Mouse (Mus musculus) right cerebral cortex, adult 2 months (tissue): ENCODE results near the gene D17H6S53E.

Experiments used
- DNase-seq, 2 experiments: peaks; one replicate each; pipeline ENCODE4 v3.0.0; 2021 to 2022; ENCODE audit warnings: low spot score in 2 of 2

Gene D17H6S53E

DNA sequence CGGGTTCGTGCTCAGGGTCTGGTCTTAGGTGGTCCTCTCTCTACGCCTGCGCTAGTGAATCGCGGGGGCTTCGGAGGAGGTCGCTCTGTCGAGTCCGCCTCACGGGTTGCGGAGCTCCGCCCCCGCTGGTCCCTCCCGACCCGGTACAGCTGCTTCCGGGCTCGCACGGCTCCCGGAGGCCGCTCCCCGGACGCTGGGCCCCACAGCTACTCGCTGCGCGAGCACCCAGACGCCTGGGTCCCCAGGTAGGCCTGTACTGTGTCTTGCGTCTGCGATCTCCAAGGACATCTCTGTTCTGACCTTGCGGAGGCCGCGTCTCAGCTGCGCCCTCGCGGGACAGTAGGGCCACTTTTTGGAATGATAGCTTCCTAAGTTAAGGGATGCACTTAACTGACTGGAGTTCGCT is at the start of gene D17H6S53E:
TSS of gene D17H6S53E (plus strand) at position 168 of the 406 bp plus-strand sequence.
- peak; percentile 66 to 72 for DNase-seq

GRCm38 (mm10) chr17:35076507-35077176 is 49.5 kb upstream of the D17H6S53E start, which contains the start of gene Ly6g6e:
Gene Ly6g6e (plus strand): TSS chr17:35076902.
- DNase-seq: no peak

DNA sequence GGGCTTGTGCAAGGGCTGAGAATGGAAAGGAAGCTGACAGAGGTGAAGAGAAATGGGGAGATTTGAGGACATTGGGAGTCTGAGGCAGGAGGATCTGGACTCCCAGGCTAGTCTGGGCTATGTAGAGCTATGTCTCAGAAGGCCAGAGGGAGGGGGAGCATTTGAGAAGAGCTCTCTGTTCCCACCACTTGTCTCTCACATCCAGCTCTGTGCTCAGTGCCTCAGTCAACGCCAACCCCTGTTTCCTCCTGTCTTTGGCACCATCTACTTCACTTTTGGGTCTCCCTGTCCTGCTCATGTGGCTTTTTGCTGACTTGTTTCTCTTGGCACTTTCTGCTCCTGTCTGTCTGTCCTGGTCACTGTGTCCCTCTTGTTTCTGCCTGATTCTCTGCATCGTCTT is 48.9 kb upstream of the D17H6S53E start:
- no peak for DNase-seq

- DNase-seq: no peak
Observed at GRCm38 (mm10) chr17:35077786-35078233, 48.4 kb upstream of the D17H6S53E start, which contains the start of gene Ly6g6d. Gene Ly6g6d (minus strand): TSS chr17:35078065.

DNA sequence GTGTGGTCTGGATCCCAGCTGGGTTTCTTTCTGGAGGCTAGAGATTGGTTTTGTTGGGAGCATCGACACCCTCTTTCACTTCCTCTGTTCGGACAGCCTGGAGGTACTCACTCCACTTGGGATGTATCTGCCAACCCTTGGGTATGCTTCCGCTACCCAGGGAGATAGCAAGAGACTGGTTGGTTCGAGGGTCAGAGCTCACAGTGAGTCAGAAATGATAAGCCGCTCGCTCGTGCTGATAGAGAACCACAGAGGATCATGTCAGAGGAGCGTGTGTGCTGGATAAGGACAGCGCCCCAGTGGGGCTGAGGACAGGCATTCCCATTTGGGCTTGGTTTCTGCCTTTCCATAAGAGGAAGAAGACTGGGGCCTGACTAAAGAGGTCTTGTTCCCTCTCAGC is 46.4 kb upstream of the D17H6S53E start:
- no peak for DNase-seq

DNA sequence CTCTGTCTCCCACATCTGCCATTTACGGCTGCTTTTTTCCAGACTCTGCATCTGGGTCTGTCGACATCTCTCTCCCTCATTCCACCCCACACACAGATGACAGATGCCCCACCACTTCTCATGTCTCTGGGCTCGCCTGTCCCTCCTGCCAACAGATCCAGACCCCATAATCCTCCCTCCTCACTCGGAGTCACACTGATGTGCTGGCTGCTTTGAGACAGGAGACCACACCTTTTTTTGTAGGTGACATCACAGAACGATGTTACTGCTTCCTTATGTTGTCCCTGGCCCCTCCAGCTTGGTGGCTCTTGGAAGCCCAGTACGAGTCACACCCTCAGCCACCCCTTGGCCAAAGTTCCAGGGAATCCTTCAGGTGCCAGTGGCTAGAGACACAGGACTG is 45.9 kb upstream of the D17H6S53E start:
- no peak for DNase-seq

- DNase-seq: no peak
Observed at GRCm38 (mm10) chr17:35080710-35081109, 45.5 kb upstream of the D17H6S53E start.

- DNase-seq: no peak
Observed at GRCm38 (mm10) chr17:35082841-35083576, 43.2 kb upstream of the D17H6S53E start.

- DNase-seq: no peak
Observed at GRCm38 (mm10) chr17:35083929-35084497, 42.2 kb upstream of the D17H6S53E start.

DNA sequence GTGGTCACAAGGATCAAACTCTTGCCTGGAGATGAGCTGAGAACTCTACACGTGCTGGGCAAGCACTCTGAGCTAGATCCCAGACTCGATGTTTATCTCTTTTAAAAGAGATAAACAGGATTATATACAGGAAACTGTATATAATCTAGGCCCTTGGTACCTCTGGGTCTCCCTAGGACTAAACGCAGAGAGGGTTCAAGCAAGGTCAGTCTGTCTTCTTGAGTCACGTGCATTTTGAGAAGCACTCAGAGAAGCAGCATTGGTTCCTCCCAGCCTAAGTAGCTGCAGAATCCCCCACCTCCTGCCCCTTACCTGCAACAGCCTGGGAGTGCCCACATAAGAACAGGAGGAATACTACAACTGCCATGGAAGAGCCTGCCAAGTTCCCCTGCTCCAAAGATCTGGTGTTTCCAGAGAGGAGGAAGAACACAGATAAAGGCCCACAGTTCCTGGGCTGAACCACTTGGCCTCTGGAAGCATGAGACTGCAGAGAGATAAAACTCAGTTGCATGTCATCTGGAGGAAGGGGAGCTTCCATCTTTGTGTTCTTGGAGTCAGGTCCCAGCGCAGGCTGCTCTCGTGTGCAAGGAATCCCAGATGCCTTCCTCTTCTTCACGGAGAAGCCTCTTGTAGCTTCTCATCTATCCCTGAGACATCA is 40.8 kb upstream of the D17H6S53E start, which contains the start of gene Ly6g6f:
TSS of gene Ly6g6f (minus strand) at position 403 of the 658 bp plus-strand sequence.
- no peak for DNase-seq

GRCm38 (mm10) chr17:35088151-35088550 is 38.0 kb upstream of the D17H6S53E start:
- no peak for DNase-seq

DNA sequence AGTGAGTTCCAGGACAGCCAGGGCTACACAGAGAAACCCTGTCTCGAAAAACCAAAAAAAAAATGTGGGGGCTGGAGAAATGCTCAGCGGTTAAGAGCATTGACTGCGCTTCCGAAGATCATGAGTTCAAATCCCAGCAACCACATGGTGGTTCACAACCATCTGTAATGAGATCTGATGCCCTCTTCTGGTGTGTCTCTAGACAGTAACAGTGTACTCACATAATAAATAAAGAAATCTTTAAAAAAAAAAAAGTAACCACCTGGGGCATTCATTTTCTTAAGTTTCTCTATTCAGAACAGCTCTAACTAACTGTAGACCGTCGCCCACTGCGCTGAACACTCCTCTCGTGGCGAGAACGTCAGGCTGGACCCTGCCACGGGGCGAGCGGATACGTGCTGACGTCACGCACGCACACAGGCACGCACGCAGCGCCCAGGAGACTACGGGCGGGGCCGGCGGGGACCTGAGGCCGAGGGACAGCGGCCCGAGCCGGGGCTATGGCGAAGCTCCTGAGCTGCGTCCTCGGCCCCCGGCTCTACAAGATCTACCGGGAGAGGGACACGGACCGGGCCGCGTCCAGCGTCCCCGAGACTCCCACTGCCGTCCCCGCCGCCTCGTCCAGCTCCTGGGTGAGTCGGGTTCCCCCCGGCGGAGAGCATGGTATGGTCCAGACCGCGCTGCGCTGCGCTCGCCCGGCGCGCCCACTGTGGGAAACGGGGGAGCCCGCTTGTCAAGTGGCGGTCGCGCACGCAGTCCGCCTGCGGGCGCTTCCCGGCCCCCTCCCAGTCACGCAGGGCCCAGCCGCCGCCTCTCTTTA is 37.1 kb upstream of the D17H6S53E start, which contains the start of gene Abhd16a:
TSS of gene Abhd16a (plus strand) at position 439 of the 820 bp plus-strand sequence.
- peak; percentile 92 to 97 for DNase-seq

DNA sequence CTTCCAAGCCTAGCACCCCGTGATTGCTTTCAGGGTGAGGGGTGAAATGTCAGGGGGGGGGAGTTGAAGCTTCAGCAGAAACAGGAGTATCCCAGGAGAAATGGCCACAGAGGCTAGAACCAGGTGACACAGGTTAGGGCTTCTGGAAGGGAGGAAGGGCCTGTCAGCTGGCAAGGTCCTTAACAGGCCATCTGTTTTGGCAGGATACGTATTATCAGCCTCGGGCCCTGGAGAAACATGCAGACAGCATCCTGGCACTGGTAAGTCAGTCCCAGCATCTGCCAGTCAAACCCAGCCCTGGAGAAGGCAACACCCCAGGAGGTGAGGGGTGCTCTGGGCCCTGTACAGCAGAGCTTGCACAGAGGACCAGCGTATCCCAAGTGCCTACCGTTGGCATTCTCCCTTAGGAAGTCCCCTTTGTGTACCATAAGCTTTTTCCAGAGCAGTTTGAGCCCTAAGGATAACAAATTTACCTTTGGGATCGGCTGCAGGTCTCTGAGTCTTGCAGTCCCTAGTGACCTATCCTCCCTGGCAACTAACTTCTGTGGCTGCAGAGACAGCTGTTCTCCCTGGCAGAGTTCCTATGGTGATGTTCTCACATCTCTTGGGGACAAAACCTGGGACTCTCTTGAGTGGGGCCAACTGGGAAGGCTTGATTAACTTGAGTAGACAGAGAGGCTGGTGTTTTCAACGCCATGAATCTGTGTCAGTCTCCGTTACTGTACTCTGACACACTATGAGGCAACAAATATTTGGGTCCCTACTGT is 35.8 kb upstream of the D17H6S53E start:
- DNase-seq: no peak

- DNase-seq: no peak
Observed at GRCm38 (mm10) chr17:35092403-35093198, 33.6 kb upstream of the D17H6S53E start.

- DNase-seq: no peak
Observed at GRCm38 (mm10) chr17:35094475-35095365, 31.5 kb upstream of the D17H6S53E start.

DNA sequence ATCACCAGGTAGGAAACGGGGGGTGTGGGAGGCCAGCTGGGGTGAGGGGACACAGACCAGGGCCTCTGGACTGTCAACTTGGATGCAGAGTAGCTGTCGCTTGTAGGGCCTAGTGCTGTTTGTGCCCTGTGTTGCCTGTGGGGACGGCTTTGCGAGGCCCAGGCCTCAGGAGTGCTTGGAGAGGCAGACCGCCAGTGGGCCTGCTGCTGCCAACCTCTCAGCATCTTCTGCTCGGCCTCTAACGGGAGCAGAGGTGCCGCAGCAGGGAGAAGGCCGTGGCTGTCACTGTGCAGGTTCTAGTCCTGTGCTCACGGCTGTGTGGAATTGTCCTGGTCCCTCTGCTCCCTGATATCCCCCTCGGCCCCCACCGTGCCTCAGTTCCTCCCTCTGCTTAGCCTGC is 29.6 kb upstream of the D17H6S53E start:
- DNase-seq: no peak

DNA sequence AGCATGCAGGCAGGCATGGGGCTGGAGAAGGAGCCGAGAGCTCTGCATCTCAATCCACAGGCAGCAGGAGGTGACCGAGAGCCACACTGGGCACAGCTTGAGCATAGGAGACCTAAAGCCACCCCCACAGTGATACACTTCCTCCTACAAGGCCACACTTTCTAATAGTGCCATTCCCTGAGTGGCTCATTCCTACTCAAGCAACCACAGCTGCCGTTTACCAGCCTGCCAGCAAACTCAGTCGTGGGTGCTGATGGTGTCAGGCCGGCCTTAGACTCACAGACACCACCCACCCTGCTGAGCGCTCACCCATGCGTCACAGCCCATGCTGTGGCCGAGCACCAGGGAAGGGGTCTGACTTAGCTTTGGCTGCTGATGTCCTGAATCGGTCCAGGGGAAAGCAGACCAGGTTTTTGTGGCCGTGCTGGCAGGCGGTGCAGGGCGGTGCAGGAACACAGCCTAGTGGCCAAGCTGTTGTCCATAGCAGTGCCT is 29.0 kb upstream of the D17H6S53E start:
- peak; percentile 64 to 69 for DNase-seq

- no peak for DNase-seq
Observed at GRCm38 (mm10) chr17:35100196-35100765, 25.9 kb upstream of the D17H6S53E start.
